Mouse (Mus musculus): Measurements from ENCODE around the gene Otof. TPM values are rescaled to one million over a fixed set of nuclear protein-coding genes. Genes with fewer than 3 reads are reported as not detected.

Otof gene
- total and polyA plus RNA-seq, 3 experiments = 0.04 to 0.07 TPM; not detected in 1

- in situ Hi-C loops (cut with MboI; ENCODE audit: low pct_ligation_motif_present, low pct_unique_long_range_greater_than_20kb, low sequenced_read_pairs) (loop anchor here (5.0 to 10.0 kb wide), 2 partner anchors 49 to 222 kb away; partner anchors contain the start of gene Slc35f6), dilution Hi-C loops (cut with MboI; ENCODE audit: extremely low pct_ligation_motif_present, extremely low pct_unique_long_range_greater_than_20kb, low sequenced_read_pairs) (no loop called here)
- no peak overlapping the region for H3K4me2 ChIP-seq (ENCODE audit: insufficient read depth, low read depth, poor library complexity, severe bottlenecking)
- no peaks in the 10 kb centered on the region for H3K79me2 ChIP-seq (replicated peaks; ENCODE audit: control insufficient read depth, extremely low read depth, insufficient read depth, poor library complexity, severe bottlenecking)
- no peaks in the 10 kb centered on the region for H3K9me3 ChIP-seq (replicated peaks; ENCODE audit: low read length)
- peaks cover 73% of the 10 kb centered on the region for H3K27me3 ChIP-seq (replicated peaks)
- no peaks in the 10 kb centered on the region for H3K4me1 ChIP-seq (ENCODE audit: control insufficient read depth in 1 of 2, insufficient read depth in 2 of 2)
- no peak for DNase-seq (ENCODE audit: extremely low read depth)
- H3K36me3 ChIP-seq (replicated peaks in 1 of 2; ENCODE audit: control insufficient read depth in 1 of 2, insufficient read depth in 1 of 2, low read length in 1 of 2) = no peaks in the 10 kb centered on the region
- no peak overlapping the region for H3K4me3 ChIP-seq (replicated peaks in 1 of 3; ENCODE audit: low read depth in 2 of 3, low read length in 2 of 3, poor library complexity in 1 of 3)
- H3K27ac ChIP-seq (ENCODE audit: insufficient read depth, low read depth) = no peak overlapping the region
- TF ChIP-seq HCFC1 (IDR thresholded peaks at IDR 0.05; ENCODE audit: low read depth, low read length) (no peak), MEF2A (IDR thresholded peaks at IDR 0.05; ENCODE audit: borderline replicate concordance, low read depth, low read length) (no peak), PAX5 (IDR thresholded peaks at IDR 0.05; ENCODE audit: low read length) (no peak), MAZ (IDR thresholded peaks at IDR 0.05; ENCODE audit: low read depth, low read length) (no peak), CTCF (conservative IDR thresholded peaks at IDR 0.05 in 1 of 2, IDR thresholded peaks at IDR 0.05 in 1 of 2; ENCODE audit: low read depth in 2 of 2, low read length in 2 of 2) (no peak), ZC3H11A (IDR thresholded peaks at IDR 0.05; ENCODE audit: low read depth, low read length) (no peak), MYC (IDR thresholded peaks at IDR 0.05; ENCODE audit: low read depth, low read length) (no peak), SMC3 (IDR thresholded peaks at IDR 0.05; ENCODE audit: low read depth, low read length) (no peak), POLR2A (IDR thresholded peaks at IDR 0.05; ENCODE audit: low read depth, low read length) (no peak), GABPA (IDR thresholded peaks at IDR 0.05; ENCODE audit: insufficient replicate concordance, low read depth, low read length) (no peak), NELFE (IDR thresholded peaks at IDR 0.05; ENCODE audit: low read depth, low read length) (no peak), USF1 (IDR thresholded peaks at IDR 0.05; ENCODE audit: low read depth, low read length) (no peak), ZKSCAN1 (IDR thresholded peaks at IDR 0.05; ENCODE audit: borderline replicate concordance, low read depth, low read length) (no peak), ETS1 (conservative IDR thresholded peaks at IDR 0.05; ENCODE audit: low read depth, low read length) (no peak), ZMIZ1 (IDR thresholded peaks at IDR 0.05; ENCODE audit: low read depth, low read length) (no peak), JUN (IDR thresholded peaks at IDR 0.05; ENCODE audit: insufficient read depth, low read depth, low read length) (no peak), MAFK (IDR thresholded peaks at IDR 0.05; ENCODE audit: insufficient replicate concordance, low read length) (no peak), RCOR1 (conservative IDR thresholded peaks at IDR 0.05; ENCODE audit: low read depth, low read length) (no peak), MXI1 (IDR thresholded peaks at IDR 0.05; ENCODE audit: low read depth, low read length) (no peak)
- H3K9ac ChIP-seq (ENCODE audit: insufficient read depth, low read depth) = no peak overlapping the region
Measured at GRCm38 (mm10) chr5:30423121-30423520, 38.6 kb downstream of the Otof start.

- no peak overlapping the region for H3K4me2 ChIP-seq (ENCODE audit: insufficient read depth, low read depth, poor library complexity, severe bottlenecking)
- H3K27ac ChIP-seq (ENCODE audit: insufficient read depth, low read depth) = no peak overlapping the region
- DNase-seq (ENCODE audit: extremely low read depth) = no peak
- H3K9me3 ChIP-seq (replicated peaks; ENCODE audit: low read length) = no peaks in the 10 kb centered on the region
- dilution Hi-C loops (cut with MboI; ENCODE audit: extremely low pct_ligation_motif_present, extremely low pct_unique_long_range_greater_than_20kb, low sequenced_read_pairs) = no loop called here
- H3K9ac ChIP-seq (ENCODE audit: insufficient read depth, low read depth) = no peak overlapping the region
- H3K79me2 ChIP-seq (replicated peaks; ENCODE audit: control insufficient read depth, extremely low read depth, insufficient read depth, poor library complexity, severe bottlenecking) = no peaks in the 10 kb centered on the region
- H3K4me3 ChIP-seq (replicated peaks in 1 of 3; ENCODE audit: low read depth in 2 of 3, low read length in 2 of 3, poor library complexity in 1 of 3) = no peak overlapping the region
- no peaks in the 10 kb centered on the region for H3K36me3 ChIP-seq (replicated peaks in 1 of 2; ENCODE audit: control insufficient read depth in 1 of 2, insufficient read depth in 1 of 2, low read length in 1 of 2)
- in situ Hi-C loops (cut with MboI; ENCODE audit: low pct_ligation_motif_present, low pct_unique_long_range_greater_than_20kb, low sequenced_read_pairs) = no loop called here
- no peaks in the 10 kb centered on the region for H3K4me1 ChIP-seq (ENCODE audit: control insufficient read depth in 1 of 2, insufficient read depth in 2 of 2)
- H3K27me3 ChIP-seq (replicated peaks) = peaks cover 68% of the 10 kb centered on the region
- TF ChIP-seq ETS1 (conservative IDR thresholded peaks at IDR 0.05; ENCODE audit: low read depth, low read length) = no peak
- no peak for TF ChIP-seq MEF2A (IDR thresholded peaks at IDR 0.05; ENCODE audit: borderline replicate concordance, low read depth, low read length)
- TF ChIP-seq BHLHE40 (IDR thresholded peaks at IDR 0.05; ENCODE audit: low read depth, low read length) = 0 out of 2 replicates have a peak, but pooled peaks have one; percentile 14
- no peak for TF ChIP-seq ZC3H11A (IDR thresholded peaks at IDR 0.05; ENCODE audit: low read depth, low read length)
- no peak for TF ChIP-seq JUN (IDR thresholded peaks at IDR 0.05; ENCODE audit: insufficient read depth, low read depth, low read length)
- TF ChIP-seq PAX5 (IDR thresholded peaks at IDR 0.05; ENCODE audit: low read length) = no peak
- TF ChIP-seq KAT2A (IDR thresholded peaks at IDR 0.05; ENCODE audit: insufficient replicate concordance, low read length) = no peak
- TF ChIP-seq GABPA (IDR thresholded peaks at IDR 0.05; ENCODE audit: insufficient replicate concordance, low read depth, low read length) = no peak
- no peak for TF ChIP-seq RCOR1 (conservative IDR thresholded peaks at IDR 0.05; ENCODE audit: low read depth, low read length)
Measured at GRCm38 (mm10) chr5:30416665-30417064, 45.1 kb downstream of the Otof start.
